Mouse (Mus musculus) inflammation-experienced regulatory T-cells, adult 6 months (primary cell): Measurements from ENCODE around the gene Adh1. TPM values are rescaled to one million over a fixed set of nuclear protein-coding genes. Genes with fewer than 3 reads are reported as not detected.

Experiments
- polyA plus RNA-seq, 3 experiments: library from polyadenylated mRNA; unstranded; fragments of 100-300 nt; shearing (Covaris generic); gene quantifications; one replicate each; pipeline ENCODE4 v1.2.1; 2017

Adh1 gene
- polyA plus RNA-seq, 3 experiments from 2014 or later = 1.9 to 3.3 TPM; not detected in 1

Other genes starting within 250 kb of the Adh1 start
- not detected for gene 1110002E22Rik, start 195.9 kb upstream of the Adh1 start, polyA plus RNA-seq
- gene Gm5105, start 193.6 kb upstream of the Adh1 start, polyA plus RNA-seq = not detected
- 10 to 100 TPM in 2 of 3 experiments, 1 to 10 TPM in 1; 9.3 to 11.3 (median 10.4) TPM for gene Trmt10a, start 117.5 kb upstream of the Adh1 start, polyA plus RNA-seq
- gene Mttp, start 116.0 kb upstream of the Adh1 start, polyA plus RNA-seq = 1 to 10 TPM; 2.8 to 7.3 (median 2.9) TPM
- not detected for gene 4930579F01Rik, start 67.2 kb upstream of the Adh1 start, polyA plus RNA-seq
- not detected for gene Adh7, start 43.2 kb upstream of the Adh1 start, polyA plus RNA-seq
- not detected for gene Adh6a, start 52.3 kb downstream of the Adh1 start, polyA plus RNA-seq
- not detected for gene Adh6b, start 80.8 kb downstream of the Adh1 start, polyA plus RNA-seq
- under 1 TPM in 1 of 3 experiments, not detected in 2; 0.34 TPM for gene Adh4, start 154.5 kb downstream of the Adh1 start, polyA plus RNA-seq
- 100 to 1,000 TPM; 113 to 118 (median 116) TPM for gene Adh5, start 182.1 kb downstream of the Adh1 start, polyA plus RNA-seq
- 10 to 100 TPM; 30.5 to 37.9 (median 35.2) TPM for gene Metap1, start 228.5 kb downstream of the Adh1 start, polyA plus RNA-seq